Mouse (Mus musculus) adipocyte (in vitro differentiated cells): Measurements from ENCODE around the gene Rassf8.

ENCODE experiments used
- DNase-seq: peaks from one replicate; pipeline ENCODE4 v3.0.0-alpha.2; 2016; ENCODE audit warnings: low spot score

Rassf8 gene

GRCm38 (mm10) chr6:145747671-145748640 lies 1.4 kb downstream of the Rassf8 start:
- DNase-seq: peak; percentile 29

GRCm38 (mm10) chr6:145750394-145750793 lies 3.8 kb downstream of the Rassf8 start:
- DNase-seq: no peak

GRCm38 (mm10) chr6:145753296-145753695 lies 6.7 kb downstream of the Rassf8 start:
- DNase-seq: no peak

GRCm38 (mm10) chr6:145754416-145754815 lies 7.9 kb downstream of the Rassf8 start:
- DNase-seq: no peak

GRCm38 (mm10) chr6:145755942-145756639 lies 9.5 kb downstream of the Rassf8 start:
- DNase-seq: no peak

- DNase-seq: no peak
These were observed 10.1 kb downstream of the Rassf8 start for GRCm38 (mm10) chr6:145756640-145757005.

- peak; percentile 27 for DNase-seq
These were observed 10.8 kb downstream of the Rassf8 start for GRCm38 (mm10) chr6:145757346-145757745.

GRCm38 (mm10) chr6:145758685-145759084 lies 12.1 kb downstream of the Rassf8 start:
- DNase-seq: no peak

- DNase-seq: no peak
These were observed 12.9 kb downstream of the Rassf8 start for GRCm38 (mm10) chr6:145759432-145759831.

GRCm38 (mm10) chr6:145760246-145761016 lies 13.9 kb downstream of the Rassf8 start:
- DNase-seq: no peak

GRCm38 (mm10) chr6:145761151-145761935 lies 14.8 kb downstream of the Rassf8 start:
- peak; percentile 43 for DNase-seq

- no peak for DNase-seq
These were observed 15.5 kb downstream of the Rassf8 start for GRCm38 (mm10) chr6:145762016-145762415.

GRCm38 (mm10) chr6:145763051-145763450 lies 16.5 kb downstream of the Rassf8 start:
- no peak for DNase-seq

GRCm38 (mm10) chr6:145765011-145765410 lies 18.5 kb downstream of the Rassf8 start:
- DNase-seq: no peak

- no peak for DNase-seq
These were observed 20.4 kb downstream of the Rassf8 start for GRCm38 (mm10) chr6:145766971-145767370.

- peak; percentile 24 for DNase-seq
These were observed 21.1 kb downstream of the Rassf8 start for GRCm38 (mm10) chr6:145767637-145768036.

GRCm38 (mm10) chr6:145768671-145769292 lies 22.2 kb downstream of the Rassf8 start:
- DNase-seq: peak; percentile 66

GRCm38 (mm10) chr6:145769855-145770254 lies 23.3 kb downstream of the Rassf8 start:
- DNase-seq: no peak

GRCm38 (mm10) chr6:145770272-145771000 lies 23.9 kb downstream of the Rassf8 start:
- no peak for DNase-seq

GRCm38 (mm10) chr6:145774436-145774835 lies 27.9 kb downstream of the Rassf8 start:
- no peak for DNase-seq
